Mouse (Mus musculus) heart, postnatal 25 days (tissue): ENCODE data around the gene Zfp341. TPM values are rescaled to one million over a fixed set of nuclear protein-coding genes. Genes with fewer than 3 reads are reported as not detected.

Source experiments
- DNase-seq: peaks from one replicate; pipeline ENCODE4 v3.0.0; 2022; ENCODE audit warnings: low spot score
- intact Hi-C: fragments of 180-260 bp; cut with DNase I; formaldehyde crosslinking; loops from one replicate; pipeline ENCODE4 v1.15.1; 2025
- total RNA-seq, 2 experiments: library from RNA; stranded (reverse); gene quantifications; 2 replicates each; pipeline ENCODE4 v1.2.3; 2021

The Zfp341 gene
- total RNA-seq, 2 experiments from 2014 or later, result 3.0 to 3.1 TPM

DNA sequence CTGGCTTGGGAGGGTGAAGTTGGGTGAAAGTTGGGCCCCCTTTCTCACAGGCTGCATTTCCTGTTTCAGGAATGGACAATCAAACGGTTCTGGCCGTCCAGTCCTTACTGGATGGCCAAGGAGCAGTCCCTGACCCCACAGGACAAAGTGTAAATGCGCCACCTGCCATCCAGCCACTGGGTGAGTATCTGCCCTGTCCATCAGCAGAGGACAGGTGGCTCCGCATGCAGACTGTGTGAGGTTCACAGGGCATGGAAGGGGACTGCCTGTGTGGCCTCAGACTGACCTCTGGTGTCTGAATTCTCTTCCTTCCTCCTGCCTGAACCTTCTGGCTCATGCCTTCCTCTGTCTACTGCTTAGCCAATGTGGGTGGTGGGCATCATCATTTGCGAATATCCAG lies 8.6 kb downstream of the Zfp341 start:
- intact Hi-C loops, result no loop called here
- no peak for DNase-seq

GRCm38 (mm10) chr2:154624137-154624536 lies 11.0 kb downstream of the Zfp341 start:
- no peak for DNase-seq
- intact Hi-C loops, result no loop called here

GRCm38 (mm10) chr2:154630531-154630930 lies 17.4 kb downstream of the Zfp341 start:
- no peak for DNase-seq
- intact Hi-C loops, result no loop called here

GRCm38 (mm10) chr2:154632203-154632780 lies 19.2 kb downstream of the Zfp341 start:
- intact Hi-C loops, result no loop called here
- no peak for DNase-seq

- DNase-seq, result no peak
- intact Hi-C loops, result no loop called here
These were observed 20.1 kb downstream of the Zfp341 start for GRCm38 (mm10) chr2:154633039-154633742.

DNA sequence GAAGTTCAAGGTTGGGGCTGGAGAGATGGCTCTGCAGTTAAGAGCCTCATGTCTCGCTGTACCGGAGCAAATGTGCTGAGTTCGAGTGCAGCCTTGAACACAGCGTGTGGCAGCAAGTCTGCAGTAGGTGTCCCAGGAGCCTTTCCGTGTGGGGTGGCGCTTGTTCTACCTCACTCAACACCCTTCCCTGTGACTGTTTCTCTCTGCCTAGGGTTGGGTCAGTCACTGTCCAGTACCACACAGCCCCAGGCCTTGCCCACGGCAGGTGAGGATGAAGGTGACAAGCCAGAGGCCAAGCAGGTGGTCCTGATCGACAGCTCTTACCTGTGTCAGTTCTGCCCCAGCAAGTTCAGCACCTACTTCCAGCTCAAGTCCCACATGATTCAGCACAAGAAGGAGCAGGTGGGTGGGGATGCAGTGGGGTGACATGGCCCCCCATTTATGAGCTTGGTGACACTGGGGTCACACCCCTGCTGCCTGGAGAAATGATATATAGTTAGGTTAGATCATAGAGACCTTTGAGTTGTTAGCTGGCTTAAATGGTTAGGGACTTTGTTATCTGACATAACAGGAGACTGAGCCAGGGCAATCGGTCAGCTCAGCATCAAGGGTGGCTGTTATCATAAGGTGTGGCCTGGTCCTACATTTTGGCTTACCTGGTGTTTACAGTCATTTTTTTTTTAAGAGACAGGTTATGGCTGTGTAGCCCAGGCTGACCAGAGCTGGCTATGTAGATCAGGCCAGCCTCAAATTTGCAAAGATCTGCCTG lies 21.0 kb downstream of the Zfp341 start:
- DNase-seq, result no peak
- intact Hi-C loops, result no loop called here

GRCm38 (mm10) chr2:154635826-154636225 lies 22.7 kb downstream of the Zfp341 start:
- intact Hi-C loops, result no loop called here
- no peak for DNase-seq

DNA sequence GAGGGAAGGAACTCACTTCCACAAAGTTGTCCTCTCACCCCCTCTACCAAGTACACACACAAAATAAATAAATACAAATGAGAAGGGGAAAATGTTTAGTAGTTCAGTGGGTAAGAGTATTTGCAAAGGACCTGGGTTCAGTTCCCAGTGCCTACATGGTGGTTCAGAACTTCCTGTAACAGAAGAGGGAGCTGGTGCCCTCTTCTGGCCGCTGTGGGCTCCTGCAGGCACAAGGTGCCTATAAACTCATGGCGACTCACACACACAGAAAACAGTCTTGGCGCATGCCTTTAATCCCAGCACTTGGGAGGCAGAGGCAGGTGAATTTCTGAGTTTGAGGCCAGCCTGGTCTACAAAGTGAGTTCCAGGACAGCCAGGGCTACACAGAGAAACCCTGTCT lies 25.4 kb downstream of the Zfp341 start:
- no peak for DNase-seq
- intact Hi-C loops, result no loop called here

DNA sequence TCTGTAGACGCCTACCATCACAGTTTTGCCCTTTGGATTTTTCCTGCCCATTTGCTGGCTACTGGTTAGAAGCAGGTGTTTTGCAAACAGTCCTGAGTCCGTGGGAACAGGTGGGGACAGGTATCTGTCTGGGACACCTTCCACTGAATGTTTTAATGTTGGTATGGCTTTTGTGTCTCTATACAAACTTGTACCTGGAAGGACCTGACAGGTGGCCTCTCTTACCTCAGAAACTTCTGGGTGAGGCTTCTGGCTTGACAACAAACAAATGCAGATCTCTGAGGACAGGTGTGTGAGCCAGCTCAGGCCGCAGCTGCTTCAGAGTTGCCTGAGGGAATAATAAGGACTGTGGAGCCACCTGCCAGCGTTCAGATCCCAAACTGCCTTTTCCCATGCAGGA lies 26.0 kb downstream of the Zfp341 start:
- no peak for DNase-seq
- intact Hi-C loops, result no loop called here

DNA sequence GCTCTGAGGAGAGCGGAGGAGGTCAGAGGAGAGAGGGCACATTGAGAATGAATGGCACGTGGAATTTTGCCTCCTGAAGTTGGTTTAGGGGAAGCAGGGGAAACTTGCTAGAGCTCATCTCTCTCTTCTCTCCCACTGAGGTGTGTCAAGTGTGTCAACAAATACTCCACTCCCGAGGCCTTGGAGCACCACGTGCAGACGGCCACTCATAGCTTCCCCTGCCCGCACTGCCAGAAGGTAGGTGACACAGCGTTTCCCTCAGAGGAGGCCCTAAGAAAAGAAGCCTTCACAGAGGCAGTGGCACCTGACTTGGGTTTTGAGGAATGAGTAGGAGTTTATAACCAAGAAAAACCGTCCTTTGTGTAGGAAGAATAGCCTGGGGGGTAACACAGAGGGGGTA lies 28.1 kb downstream of the Zfp341 start:
- intact Hi-C loops, result no loop called here
- no peak for DNase-seq

DNA sequence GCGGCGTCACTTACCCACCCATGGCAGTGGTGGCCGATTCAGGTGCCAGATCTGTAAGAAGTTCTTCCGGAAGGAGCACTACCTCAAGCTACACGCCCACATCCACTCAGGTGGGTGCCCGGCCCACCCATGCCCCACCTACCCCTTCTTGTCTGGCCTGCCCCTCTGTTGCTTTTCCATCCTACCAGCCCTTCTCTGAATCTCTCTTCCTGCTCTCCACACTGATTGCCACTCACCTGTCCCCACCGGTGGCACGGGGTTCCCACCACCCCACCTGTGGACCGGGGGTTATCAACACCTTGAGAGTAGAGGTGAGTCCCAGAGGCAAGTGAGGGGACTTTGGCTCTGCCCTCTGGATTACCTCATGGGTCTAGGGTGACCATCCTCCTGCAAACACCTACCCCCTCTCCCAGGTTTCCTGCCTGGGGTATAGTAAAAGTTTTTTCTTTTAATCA lies 28.9 kb downstream of the Zfp341 start:
- no peak for DNase-seq
- intact Hi-C loops, result no loop called here

DNA sequence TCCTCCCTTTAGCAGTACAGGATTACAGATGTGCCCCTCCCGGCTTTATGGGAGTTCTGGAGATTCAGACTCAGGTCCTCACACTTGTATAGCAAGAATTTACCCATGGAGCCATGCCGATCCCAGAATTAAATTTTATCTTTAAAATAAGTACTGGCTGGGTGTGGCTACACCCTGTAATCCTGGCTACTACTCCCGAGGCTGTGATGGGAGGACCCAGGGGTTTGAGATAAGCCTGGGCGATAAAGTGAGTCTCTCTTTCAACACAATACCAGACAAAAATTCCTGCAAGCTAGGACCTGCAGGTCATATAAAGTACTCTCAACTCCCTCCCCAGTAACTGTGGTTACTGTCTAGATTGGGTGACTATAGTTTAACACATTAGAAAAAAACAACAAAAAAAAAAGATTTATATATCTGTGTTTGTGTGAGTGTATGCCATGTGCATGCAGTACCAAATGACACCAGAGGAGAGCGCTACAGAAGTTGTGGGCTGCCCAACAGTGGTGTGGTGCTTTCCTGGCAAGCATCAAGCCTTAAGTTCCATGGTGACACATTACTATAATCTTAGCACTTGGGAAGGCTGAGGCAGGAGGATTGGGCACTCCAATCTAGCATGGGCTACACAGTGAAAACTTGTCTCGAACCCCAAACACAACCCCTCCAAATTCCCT lies 29.8 kb downstream of the Zfp341 start:
- DNase-seq, result no peak
- intact Hi-C loops, result no loop called here

DNA sequence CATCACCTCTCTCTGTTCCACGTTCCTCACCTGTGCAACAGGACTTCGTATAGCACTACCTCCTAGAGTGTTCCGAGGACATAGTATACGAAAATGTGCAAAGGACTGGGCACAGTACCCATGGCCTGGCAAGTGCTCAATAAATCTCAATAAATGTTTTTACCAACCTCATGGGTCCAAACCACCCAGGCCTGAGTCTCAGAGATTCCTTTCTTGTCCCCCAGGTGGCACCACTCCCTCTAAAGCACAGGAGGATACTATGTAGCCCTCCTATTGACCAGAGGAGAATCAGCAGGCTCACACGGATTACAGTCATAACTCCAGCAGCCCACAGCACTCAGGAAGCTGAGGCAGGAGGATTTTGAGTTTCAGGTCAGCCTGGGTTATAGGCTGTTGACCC lies 33.5 kb downstream of the Zfp341 start:
- DNase-seq, result no peak
- intact Hi-C loops, result loop anchor here (2.0 kb wide), 1 partner anchor 296 kb away; no protein-coding TSS in a partner anchor

DNA sequence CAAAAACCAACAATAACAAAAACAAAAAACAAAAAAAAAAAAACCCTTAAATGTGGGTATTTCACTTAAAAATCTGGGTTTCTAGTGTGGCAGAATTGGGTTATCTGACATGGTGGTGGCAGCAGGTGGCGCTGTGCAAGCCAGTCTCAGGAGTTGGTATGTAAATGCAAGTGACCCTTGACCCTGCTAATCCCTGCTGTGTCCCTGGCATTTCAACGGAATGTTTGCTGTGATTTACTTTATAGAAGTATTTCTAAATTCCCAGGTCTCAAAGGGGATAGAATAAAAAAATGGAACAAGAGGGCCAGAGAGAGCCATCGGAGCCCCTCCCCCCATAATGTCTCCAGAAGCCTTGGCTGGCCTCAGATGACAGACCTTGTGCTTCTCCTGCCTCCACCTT lies 35.0 kb downstream of the Zfp341 start:
- DNase-seq, result no peak
- intact Hi-C loops, result no loop called here

DNA sequence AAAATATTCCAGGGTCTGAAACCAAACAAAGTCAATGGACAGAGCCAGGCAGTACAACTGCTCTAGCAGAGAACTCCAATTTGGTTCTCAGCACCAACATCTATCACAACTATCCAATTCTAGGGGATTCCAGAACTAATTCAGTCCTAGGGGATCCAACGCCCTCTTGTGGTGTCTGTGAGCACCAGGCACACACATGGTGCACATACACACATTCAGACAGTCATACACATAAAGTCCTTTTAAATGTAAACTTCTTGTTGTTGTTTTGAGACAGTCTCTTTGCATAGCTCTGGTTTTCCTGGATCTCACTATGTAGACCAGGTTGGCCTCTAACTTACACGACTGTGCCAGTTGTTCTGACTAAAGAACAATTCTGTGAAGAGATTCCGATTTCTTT lies 37.3 kb downstream of the Zfp341 start:
- intact Hi-C loops, result no loop called here

GRCm38 (mm10) chr2:154651363-154651762 lies 38.3 kb downstream of the Zfp341 start, which contains the start of gene Chmp4b:
Gene Chmp4b, plus strand, starts transcription at chr2:154651705.
- intact Hi-C loops, result no loop called here

More for the DNA sequence above, 37.3 kb downstream of the Zfp341 start:
- DNase-seq, result no peak

GRCm38 (mm10) chr2:154654976-154655375 lies 41.9 kb downstream of the Zfp341 start:
- intact Hi-C loops, result no loop called here
- DNase-seq, result no peak

More at GRCm38 (mm10) chr2:154651363-154651762, 38.3 kb downstream of the Zfp341 start, which contains the start of gene Chmp4b:
- DNase-seq, result no peak

DNA sequence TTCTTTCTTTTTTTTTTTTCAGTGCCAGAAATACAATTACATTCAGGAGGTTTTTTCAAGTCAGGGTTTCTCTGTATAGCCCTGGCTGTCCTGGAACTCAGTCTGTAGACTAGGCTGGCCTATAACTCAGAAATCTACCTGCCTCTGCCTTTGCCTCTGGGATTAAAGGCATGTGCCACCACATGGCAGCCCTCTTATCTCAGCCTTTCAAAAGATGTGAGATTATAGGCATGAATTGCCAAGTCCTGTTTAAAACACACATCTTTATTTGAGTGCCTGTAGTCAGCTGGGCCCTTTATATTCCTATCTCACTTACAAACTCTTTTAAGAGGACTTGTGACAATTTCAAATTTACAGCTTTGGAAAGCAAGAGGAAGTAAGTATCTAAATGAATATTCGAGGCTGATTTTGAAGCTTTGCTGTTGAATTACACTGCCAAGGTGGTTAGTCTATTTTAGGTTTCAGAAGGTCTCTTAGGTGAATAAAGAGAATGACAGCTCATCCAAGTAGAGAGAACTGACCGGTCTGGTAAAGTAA lies 42.8 kb downstream of the Zfp341 start:
- intact Hi-C loops, result no loop called here
- DNase-seq, result no peak

- DNase-seq, result peak; percentile 95
- intact Hi-C loops, result loop anchor here (1.0 kb wide), 2 partner anchors 232 to 236 kb away; no protein-coding TSS in a partner anchor
These were observed 43.8 kb downstream of the Zfp341 start for GRCm38 (mm10) chr2:154656710-154657485.
